Mouse (Mus musculus) stomach, embryonic 16.5 days (tissue): Measurements from ENCODE around the gene Myh9. TPM values are rescaled to one million over a fixed set of nuclear protein-coding genes. Genes with fewer than 3 reads are reported as not detected.
A peak's percentile ranks its signal among the peaks of the same experiment; 100 is the strongest.

ENCODE experiments used
- ATAC-seq: fragments of 200-750 bp; cut with Nextera tagmentation; 2 replicates; pipeline ENCODE4 v1.8.0; 2017; ENCODE audit warnings: moderate number of reproducible peaks, moderate TSS enrichment; ENCODE audit not compliant: insufficient read depth, low FRiP score
- H3K27ac ChIP-seq: fragments of 300-500 bp; sonication (generic); 2 replicates; pipeline ENCODE4 v1.5.1; 2014; ENCODE audit warnings: low read length
- H3K27me3 ChIP-seq: fragments of 300-500 bp; sonication (generic); 2 replicates; pipeline ENCODE4 v1.6.1; 2014; ENCODE audit warnings: low read length, control low read depth, mixed read lengths; ENCODE audit not compliant: control insufficient read depth, insufficient read depth
- H3K36me3 ChIP-seq: fragments of 300-500 bp; sonication (generic); 2 replicates; pipeline ENCODE4 v1.6.1; 2014; ENCODE audit warnings: low read length; ENCODE audit not compliant: control insufficient read depth, insufficient read depth
- H3K4me1 ChIP-seq: fragments of 300-500 bp; sonication (generic); 2 replicates; pipeline ENCODE4 v1.6.1; 2014; ENCODE audit warnings: low read length, control low read depth, mixed read lengths; ENCODE audit not compliant: control insufficient read depth, insufficient read depth
- H3K4me2 ChIP-seq: fragments of 300-500 bp; sonication (generic); 2 replicates; pipeline ENCODE4 v1.6.1; 2014; ENCODE audit warnings: low read depth, low read length, mixed read lengths
- H3K4me3 ChIP-seq: fragments of 300-500 bp; sonication (generic); replicated peaks from 2 replicates; pipeline ENCODE4 v1.5.1; 2014; ENCODE audit warnings: mild to moderate bottlenecking, low read length
- H3K9ac ChIP-seq: fragments of 300-500 bp; sonication (generic); 2 replicates; pipeline ENCODE4 v1.6.1; 2014; ENCODE audit warnings: low read length
- H3K9me3 ChIP-seq: fragments of 300-500 bp; sonication (generic); replicated peaks from 2 replicates; pipeline ENCODE4 v1.6.1; 2016; ENCODE audit warnings: low read length, control low read depth; ENCODE audit not compliant: control insufficient read depth
- WGBS: fragments of 180-500 bp; shearing (Covaris S2); extraction: QIAGEN DNeasy Blood & Tissue Kit; methylation state at CpG from one replicate; pipeline ENCODE4 v1.1.7; 2014; 5-methylcytosine and 5-hydroxymethylcytosine counted together
- polyA plus RNA-seq: library from polyadenylated mRNA; unstranded; fragments of >200 nt; fragmentation: Nextera tagmentation; extraction: Ambion mirVana; gene quantifications from 2 replicates; pipeline ENCODE4 v1.2.1, GENCODE M21; 2015

Gene Myh9
- polyA plus RNA-seq, 1 experiment from 2014 or later, result 54.5 TPM

- H3K4me1 ChIP-seq, result peaks cover 11% of the 10 kb centered on the region; the same call in 1 of the 2 replicates
Observed at GRCm38 (mm10) chr15:77764391-77765006, 77.5 kb downstream of the Myh9 start.

GRCm38 (mm10) chr15:77763702-77764101 lies 78.3 kb downstream of the Myh9 start:
- ATAC-seq, result no peak
- Histone ChIP-seq H3K27ac (peak overlapping the region; percentile 62), H3K9me3 (no peaks in the 10 kb centered on the region), H3K9ac (peak overlapping the region; percentile 14; the same call in 1 of the 2 replicates), H3K4me3 (no peak overlapping the region), H3K4me1 (peaks cover 11% of the 10 kb centered on the region; the same call in 1 of the 2 replicates), H3K4me2 (no peak overlapping the region), H3K36me3 (peaks cover 65% of the 10 kb centered on the region), H3K27me3 (no peaks in the 10 kb centered on the region)
- 66% methylated on average over 11 of the region's 11 CpGs for WGBS

More at GRCm38 (mm10) chr15:77764391-77765006, 77.5 kb downstream of the Myh9 start:
- no peak overlapping the region for H3K4me2 ChIP-seq
- WGBS, result 63% methylated on average over 13 of the region's 13 CpGs
- H3K27ac ChIP-seq, result peak overlapping the region; percentile 62
- peak overlapping the region; percentile 14; the same call in 1 of the 2 replicates for H3K9ac ChIP-seq
- peak; percentile 31; the same call in 1 of the 2 replicates for ATAC-seq
- H3K27me3 ChIP-seq, result no peaks in the 10 kb centered on the region
- peaks cover 70% of the 10 kb centered on the region for H3K36me3 ChIP-seq
- no peaks in the 10 kb centered on the region for H3K9me3 ChIP-seq
- H3K4me3 ChIP-seq, result no peak overlapping the region

DNA sequence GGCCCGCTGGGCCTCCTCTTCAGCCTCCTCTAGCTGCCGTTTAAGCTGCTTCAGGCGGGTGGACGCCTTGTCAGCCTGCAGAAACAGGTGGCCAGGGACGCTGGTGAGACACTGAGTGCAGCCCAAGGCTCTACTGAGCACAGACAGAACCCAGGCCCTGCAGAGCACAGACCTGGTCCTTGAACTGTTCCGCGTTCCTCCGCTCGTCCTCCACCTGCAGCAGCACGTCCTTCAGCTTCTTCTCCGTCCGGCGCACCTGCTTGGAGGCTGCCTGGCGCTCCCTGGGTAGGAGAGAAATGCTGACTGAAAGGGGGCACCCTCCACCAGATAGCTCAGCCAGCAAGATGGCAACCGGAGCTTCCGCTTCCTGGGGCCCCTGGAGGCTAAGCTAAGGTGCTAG lies 78.9 kb downstream of the Myh9 start:
- 92% methylated on average over 16 of the region's 16 CpGs for WGBS
- no peak for ATAC-seq
- no peaks in the 10 kb centered on the region for H3K27me3 ChIP-seq
- peaks cover 11% of the 10 kb centered on the region; the same call in 1 of the 2 replicates for H3K4me1 ChIP-seq
- no peak overlapping the region for H3K4me2 ChIP-seq
- no peaks in the 10 kb centered on the region for H3K9me3 ChIP-seq
- H3K9ac ChIP-seq, result no peak overlapping the region
- no peak overlapping the region for H3K27ac ChIP-seq
- peaks cover 58% of the 10 kb centered on the region for H3K36me3 ChIP-seq
- no peak overlapping the region for H3K4me3 ChIP-seq

DNA sequence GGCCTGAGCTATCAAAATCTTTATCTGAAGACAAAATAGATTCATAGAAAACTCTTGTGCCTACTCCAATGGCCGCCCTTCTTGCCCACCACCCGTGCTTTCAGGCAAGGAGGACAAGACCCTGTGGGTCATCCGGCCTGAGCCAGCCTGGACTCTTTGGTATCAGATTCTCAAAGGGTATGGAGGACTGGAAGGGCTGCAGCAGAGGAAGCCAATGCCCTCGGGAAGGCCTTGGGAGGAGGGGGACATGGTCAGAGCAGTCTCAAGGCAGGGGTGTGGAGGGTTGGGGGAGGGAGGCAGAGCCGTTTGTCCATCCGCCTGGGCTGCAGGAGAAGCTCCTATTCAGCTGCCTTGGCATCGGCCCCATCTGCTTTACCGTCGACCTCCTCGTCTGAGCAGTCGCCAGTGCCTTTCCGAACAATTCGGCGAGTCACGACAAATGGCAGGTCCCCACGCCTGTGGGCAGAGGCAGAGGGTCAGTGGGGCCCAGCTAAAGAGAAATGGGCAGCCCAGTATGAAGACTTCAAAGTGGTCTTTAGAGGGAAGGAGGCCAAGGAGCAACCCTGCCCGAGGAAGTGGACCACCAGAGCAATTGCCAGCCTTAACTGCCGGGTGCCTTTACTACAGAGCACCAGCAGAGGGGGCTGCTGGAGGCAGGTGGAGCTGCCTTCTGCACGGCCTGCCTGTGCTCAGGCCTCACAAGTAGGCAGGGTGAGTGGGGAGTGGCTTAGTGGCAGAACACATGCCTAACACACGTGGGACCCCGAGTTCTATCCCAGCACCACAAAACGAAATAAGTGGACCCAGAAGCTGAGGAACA lies 80.2 kb downstream of the Myh9 start:
- Histone ChIP-seq H3K4me3 (no peak overlapping the region), H3K27ac (no peak overlapping the region), H3K9ac (no peak overlapping the region), H3K4me2 (no peak overlapping the region), H3K4me1 (peaks cover 11% of the 10 kb centered on the region; the same call in 1 of the 2 replicates), H3K9me3 (no peaks in the 10 kb centered on the region), H3K27me3 (no peaks in the 10 kb centered on the region), H3K36me3 (peaks cover 46% of the 10 kb centered on the region)
- 73% methylated on average over 22 of the region's 22 CpGs for WGBS
- ATAC-seq, result no peak

DNA sequence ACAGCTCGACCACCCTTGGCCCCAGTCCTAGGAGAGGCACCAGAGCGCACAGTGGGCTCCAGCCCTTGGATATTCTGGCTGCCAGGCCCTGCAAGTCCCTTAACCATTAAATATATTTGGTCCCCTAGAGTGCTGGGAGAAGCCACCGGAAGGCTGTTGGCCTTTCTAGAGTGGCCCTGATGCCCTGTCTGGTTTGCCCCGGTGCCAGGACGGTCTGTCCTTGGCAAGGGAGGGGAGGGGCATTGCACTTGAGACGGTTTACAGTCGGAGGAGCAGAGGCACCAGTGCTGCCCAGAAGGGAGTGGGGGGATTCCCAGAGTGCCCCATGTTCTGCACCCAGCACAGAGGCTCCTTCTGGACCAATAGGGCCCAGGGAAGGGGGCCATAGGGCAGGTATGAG lies 80.9 kb downstream of the Myh9 start:
- no peaks in the 10 kb centered on the region for H3K27me3 ChIP-seq
- H3K4me3 ChIP-seq, result no peak overlapping the region
- no peak overlapping the region for H3K4me2 ChIP-seq
- H3K36me3 ChIP-seq, result peaks cover 41% of the 10 kb centered on the region
- no peak overlapping the region for H3K9ac ChIP-seq
- no peaks in the 10 kb centered on the region for H3K9me3 ChIP-seq
- no peak for ATAC-seq
- no peak overlapping the region for H3K27ac ChIP-seq
- WGBS, result 96% methylated on average over 7 of the region's 7 CpGs
- H3K4me1 ChIP-seq, result peaks cover 11% of the 10 kb centered on the region; the same call in 1 of the 2 replicates

DNA sequence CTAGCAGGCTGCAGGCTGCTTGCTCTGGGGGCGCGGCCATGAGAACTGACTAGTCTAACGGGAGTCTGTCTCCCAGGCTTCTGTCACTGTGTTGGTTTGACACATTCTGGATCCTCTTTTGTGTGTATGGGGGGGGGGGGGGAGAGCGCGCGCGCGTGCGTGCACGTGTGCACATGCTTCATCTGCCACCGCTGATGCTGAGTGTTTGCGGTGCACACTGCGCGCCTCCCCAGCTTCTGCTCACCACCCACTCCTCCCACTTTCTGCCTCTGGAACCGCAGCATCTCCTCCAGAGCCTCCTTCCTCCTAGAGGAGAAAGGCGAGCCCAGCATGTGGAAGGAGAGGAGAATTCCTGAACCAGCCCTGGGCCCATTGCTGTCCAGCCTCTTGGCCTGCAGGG lies 81.9 kb downstream of the Myh9 start:
- H3K27me3 ChIP-seq, result no peaks in the 10 kb centered on the region
- no peak for ATAC-seq
- peaks cover 32% of the 10 kb centered on the region for H3K36me3 ChIP-seq
- WGBS, result 92% methylated on average over 16 of the region's 16 CpGs
- no peak overlapping the region for H3K27ac ChIP-seq
- no peaks in the 10 kb centered on the region for H3K9me3 ChIP-seq
- H3K9ac ChIP-seq, result no peak overlapping the region
- peaks cover 5% of the 10 kb centered on the region; the same call in 1 of the 2 replicates for H3K4me1 ChIP-seq
- H3K4me3 ChIP-seq, result no peak overlapping the region
- H3K4me2 ChIP-seq, result no peak overlapping the region

- ATAC-seq, result no peak
- WGBS, result 73% methylated on average over 4 of the region's 4 CpGs
- H3K4me1 ChIP-seq, result no peaks in the 10 kb centered on the region
- no peak overlapping the region for H3K4me2 ChIP-seq
- no peak overlapping the region for H3K9ac ChIP-seq
- no peak overlapping the region for H3K4me3 ChIP-seq
- no peaks in the 10 kb centered on the region for H3K27me3 ChIP-seq
- peaks cover 16% of the 10 kb centered on the region for H3K36me3 ChIP-seq
- H3K9me3 ChIP-seq, result no peaks in the 10 kb centered on the region
- H3K27ac ChIP-seq, result no peak overlapping the region
Observed at GRCm38 (mm10) chr15:77757586-77758226, 84.3 kb downstream of the Myh9 start.

DNA sequence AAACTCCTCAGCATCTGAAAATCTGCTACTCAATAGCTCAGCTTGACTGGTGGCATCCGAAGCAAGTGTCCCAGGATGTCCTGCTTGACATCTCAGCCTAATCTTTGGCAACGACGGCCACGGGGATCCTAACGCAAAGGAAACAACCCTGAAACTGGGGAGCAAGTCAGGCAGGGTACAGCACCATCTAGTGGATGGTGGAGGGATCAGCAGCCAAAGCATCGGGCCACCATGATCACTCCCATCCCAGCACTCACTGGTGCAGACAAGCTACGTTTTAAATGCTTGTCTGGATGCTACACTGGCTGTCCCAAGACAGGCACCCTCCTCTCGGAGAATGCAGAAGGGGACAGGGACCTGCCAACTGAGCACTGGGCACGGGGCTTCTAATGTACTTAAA lies 85.1 kb downstream of the Myh9 start, which contains the start of gene Apol8:
TSS of gene Apol8 (minus strand) at position 156 of the 400 bp plus-strand sequence.
- H3K4me2 ChIP-seq, result no peak within 1 kb of the TSS
- H3K27ac ChIP-seq, result no peak within 1 kb of the TSS
- H3K27me3 ChIP-seq, result no peaks in the 10 kb centered on the region
- peaks cover 14% of the 10 kb centered on the region for H3K36me3 ChIP-seq
- no peaks in the 10 kb centered on the region for H3K9me3 ChIP-seq
- H3K9ac ChIP-seq, result no peak within 1 kb of the TSS
- 7% methylated on average over 9 of the region's 9 CpGs for WGBS
- ATAC-seq, result no peak
- H3K4me1 ChIP-seq, result no peaks in the 10 kb centered on the region
- no peak within 1 kb of the TSS for H3K4me3 ChIP-seq

DNA sequence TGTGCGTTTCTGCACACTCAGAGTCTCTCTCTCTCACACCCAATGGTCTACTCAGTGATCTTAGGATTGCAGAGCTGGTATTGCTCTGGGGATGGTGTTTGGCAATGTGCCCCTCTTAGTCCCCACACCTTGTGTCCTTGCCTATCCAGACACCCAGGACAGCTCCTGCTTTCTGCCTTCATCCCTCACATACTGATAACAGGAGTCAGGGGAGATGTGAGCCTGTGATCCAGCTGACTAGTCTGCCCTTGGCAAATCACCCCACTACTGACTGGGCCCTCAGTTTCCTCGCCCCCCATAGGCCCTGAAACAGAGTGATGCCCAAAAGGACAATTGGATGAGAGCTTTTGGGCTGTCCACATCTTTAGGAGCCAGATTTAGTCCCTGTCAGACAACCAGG lies 85.9 kb downstream of the Myh9 start:
- Histone ChIP-seq H3K36me3 (peaks cover 6% of the 10 kb centered on the region; the same call in 1 of the 2 replicates), H3K4me1 (no peaks in the 10 kb centered on the region), H3K27me3 (no peaks in the 10 kb centered on the region), H3K9ac (no peak overlapping the region), H3K9me3 (no peaks in the 10 kb centered on the region), H3K4me3 (no peak overlapping the region), H3K27ac (no peak overlapping the region), H3K4me2 (no peak overlapping the region)
- ATAC-seq, result no peak
- WGBS, result 60% methylated on average over 2 of the region's 2 CpGs
